Mouse (Mus musculus) layer of hippocampus, adult 9-10 months (tissue): ENCODE measurements around the gene Sema7a.

Experiments
- DNase-seq: peaks from one replicate; pipeline ENCODE4 v3.0.0; 2022; ENCODE audit warnings: low spot score

The Sema7a gene

GRCm38 (mm10) chr9:57939431-57940348 is at the start of gene Sema7a:
Sema7a (plus strand) TSS chr9:57940112.
- DNase-seq: no peak

DNA sequence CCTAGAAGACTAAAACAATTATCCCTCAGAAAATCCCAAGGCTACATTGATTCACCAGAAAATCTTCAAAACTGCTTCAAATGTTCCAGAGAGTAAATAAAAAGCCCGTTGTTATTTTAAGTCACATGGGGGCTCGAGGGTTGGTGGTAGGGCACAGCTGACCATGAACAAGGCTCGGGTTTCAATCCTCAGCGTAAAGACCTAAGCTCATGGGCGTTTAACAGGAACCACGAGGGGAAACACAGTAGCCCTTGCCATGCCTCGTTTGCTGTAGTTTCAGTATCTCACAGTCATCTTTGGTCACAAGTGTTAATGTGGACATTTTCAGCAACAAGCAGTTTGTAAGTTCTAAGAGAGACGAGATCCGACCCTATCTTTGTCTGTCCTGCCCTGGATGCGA is 39.4 kb upstream of the Sema7a start:
- DNase-seq: no peak

DNA sequence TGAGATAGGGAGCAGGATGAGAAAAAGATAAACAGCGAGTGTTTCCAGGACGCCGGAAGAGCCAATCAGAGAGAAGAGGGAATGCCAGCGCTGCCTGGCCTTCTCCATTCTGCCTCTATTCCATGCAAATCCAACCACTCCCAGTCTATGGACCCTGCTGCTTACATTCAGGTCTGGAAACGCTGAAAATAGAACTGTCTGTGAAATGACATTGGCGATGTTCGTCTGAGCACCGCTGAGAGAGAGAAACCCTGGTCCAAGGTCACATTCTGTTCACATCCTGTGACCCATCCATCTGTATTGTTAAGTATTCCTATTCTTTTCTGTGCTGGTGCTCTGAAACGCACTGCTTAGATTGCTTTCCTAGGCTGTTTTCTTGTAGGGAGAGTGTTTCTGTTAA is 38.7 kb upstream of the Sema7a start:
- no peak for DNase-seq

DNA sequence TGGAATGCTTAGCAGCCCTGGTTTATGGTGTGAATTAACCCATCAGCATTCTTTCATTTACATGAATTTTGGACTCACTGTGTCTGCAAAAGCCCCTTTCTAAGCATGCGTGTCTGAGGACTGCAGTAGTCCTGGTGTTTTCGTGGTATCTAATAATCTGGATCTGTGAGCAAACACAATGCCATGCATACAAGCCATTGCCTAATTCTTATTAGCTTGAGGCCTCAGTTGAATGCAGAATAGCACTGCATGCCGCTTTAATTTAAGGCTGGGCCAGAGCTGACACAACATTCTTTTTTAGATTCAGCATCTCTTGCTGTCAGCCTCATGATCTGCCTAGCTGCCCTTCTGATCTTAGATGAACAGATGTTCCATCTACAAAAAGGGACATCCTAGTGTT is 38.3 kb upstream of the Sema7a start:
- no peak for DNase-seq

DNA sequence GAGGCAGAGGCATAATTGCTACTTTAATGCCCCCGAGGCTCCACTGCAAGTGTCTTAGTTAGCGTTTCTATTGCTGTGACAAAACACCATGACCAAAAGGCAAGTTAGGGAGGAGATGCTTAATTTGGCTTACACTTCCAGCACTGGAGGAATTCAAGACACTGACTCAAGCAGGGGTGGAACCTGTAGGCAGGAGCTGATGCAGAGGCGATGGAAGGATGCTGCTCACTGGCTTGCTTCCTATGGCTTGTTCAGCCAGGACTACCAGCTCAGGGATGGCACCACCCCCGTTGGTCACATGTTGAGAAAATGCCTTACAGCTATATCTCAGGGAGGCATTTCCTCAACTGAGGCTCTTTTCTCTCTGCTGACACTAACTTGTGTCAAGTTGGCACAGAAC is 37.8 kb upstream of the Sema7a start:
- DNase-seq: no peak

DNA sequence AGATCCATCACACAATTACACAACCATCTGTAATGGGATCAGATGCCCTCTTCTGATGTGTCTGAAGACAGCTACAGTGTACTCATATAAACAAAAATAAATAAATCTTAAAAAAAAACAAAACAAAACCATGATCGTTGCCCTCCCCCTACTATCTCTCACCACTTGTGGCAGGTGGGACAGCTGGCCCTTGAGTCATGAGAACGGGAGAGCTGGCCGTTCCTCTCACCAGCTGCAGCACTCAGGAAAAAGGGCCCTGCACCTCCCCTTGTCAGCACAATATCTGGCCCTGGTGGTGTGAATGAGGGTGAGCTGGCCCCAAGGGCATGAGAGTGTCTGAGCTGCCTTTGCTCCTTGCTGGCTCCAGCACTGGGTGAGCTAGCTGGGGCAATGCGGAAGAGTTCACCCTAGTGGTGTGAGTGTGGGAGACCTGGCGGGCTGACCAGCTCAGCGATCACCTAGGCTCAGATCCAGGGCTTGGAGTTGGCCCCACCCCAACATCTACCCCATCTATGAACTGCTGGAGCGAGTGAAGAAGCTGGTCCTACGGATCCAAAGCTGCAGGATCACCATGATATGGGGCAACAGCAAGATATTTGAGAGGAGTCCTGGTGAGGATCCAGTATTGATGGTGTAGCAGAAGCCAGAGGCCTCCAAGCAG is 36.2 kb upstream of the Sema7a start:
- DNase-seq: no peak

DNA sequence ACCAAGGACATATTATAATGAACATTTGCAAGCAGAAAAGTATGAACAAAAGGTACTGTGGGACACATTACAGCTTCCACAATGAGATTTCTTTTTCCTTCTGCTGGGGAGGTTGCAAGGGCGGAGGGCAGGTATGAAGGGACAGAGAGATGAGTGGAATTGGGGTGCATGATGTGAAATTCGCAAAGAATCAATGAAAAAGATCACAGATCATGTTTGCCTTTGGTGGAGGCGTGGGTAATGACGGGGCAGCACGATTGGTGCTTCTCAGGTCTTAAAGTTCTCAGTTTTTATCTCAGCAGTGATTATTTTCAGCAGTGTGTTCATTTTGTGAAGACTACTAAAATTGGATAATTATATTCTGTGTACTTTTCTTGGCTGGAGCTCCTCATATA is 35.7 kb upstream of the Sema7a start:
- DNase-seq: no peak

DNA sequence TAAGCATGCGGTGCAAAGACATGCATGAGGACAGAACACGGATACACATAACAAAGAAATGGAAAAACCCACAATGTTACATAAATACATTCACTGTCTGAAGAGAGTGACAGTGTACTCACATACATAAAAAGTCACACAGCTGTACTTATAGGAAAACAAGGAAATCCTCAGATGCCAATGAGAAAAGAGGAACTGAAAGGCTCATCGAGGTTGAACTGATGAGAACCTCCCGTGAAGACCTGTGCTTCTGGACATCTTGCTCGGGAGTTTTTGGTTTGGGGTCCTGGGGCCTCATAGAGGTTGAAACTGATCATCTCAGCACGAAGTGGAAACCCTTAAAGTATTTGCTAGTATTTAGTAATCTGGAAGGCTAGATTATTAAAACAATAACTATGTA is 32.7 kb upstream of the Sema7a start:
- no peak for DNase-seq

DNA sequence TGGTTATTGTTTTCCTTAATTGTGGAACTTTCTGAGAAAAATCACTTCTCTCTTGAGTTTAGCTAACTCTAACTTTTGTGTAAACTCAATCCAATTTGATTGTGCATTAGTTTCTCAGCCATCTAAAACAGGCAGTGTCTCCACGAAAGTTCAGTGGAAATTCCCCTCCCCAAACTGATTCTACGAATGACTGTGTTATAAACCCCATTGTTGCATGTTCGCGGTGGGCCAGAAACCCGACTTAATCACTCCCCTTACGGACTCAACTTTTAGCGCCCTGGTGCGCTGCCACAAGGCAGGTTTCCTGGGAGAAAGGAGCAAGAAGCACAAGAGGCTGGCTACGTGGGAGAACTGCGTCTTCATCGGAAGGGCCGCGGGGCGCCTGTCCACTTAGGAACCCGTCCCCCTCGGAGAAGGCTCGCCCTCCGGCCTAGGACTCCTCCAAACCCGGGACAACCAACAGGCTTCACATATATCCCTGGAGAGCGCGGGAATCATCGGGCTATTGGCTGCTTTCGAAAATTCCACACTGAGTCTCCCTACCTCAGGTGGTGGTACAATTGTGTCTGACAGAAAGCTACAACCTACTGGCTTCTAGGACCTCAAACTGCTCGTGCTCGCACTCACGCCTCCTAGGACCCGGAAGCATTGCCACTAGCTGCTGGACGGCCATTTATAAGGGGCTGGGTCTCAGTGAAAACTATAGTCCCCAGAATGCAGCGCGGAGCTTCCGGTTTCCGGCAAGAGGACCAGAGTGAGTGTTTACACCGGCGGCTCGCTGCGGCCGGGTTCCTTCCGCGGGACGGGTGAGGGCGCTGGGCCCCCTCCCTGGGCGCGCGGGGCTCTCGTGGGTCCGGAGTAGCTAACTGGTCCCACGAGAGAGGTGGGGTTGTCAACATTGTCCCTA is 29.4 kb upstream of the Sema7a start, which contains the start of gene Ubl7:
Ubl7 (plus strand) TSS at position 726 of the 907 bp plus-strand sequence.
- DNase-seq: peak; percentile 69

DNA sequence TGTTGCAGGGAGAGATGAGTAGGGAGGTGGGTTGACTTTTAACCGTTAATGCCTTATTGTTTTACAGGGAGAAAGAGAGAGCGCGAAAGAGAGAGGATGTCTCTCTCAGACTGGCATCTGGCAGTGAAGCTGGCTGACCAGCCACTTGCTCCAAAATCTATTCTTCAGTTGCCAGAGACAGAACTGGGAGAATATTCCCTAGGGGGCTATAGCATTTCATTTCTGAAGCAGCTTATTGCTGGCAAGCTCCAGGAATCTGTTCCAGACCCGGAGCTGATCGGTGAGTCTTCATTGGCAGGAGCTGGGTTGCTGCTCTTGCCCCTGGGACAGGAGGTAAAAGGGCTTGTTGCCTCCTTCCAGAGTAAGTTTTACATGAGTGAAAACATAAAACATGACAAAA is 27.3 kb upstream of the Sema7a start:
- DNase-seq: no peak

DNA sequence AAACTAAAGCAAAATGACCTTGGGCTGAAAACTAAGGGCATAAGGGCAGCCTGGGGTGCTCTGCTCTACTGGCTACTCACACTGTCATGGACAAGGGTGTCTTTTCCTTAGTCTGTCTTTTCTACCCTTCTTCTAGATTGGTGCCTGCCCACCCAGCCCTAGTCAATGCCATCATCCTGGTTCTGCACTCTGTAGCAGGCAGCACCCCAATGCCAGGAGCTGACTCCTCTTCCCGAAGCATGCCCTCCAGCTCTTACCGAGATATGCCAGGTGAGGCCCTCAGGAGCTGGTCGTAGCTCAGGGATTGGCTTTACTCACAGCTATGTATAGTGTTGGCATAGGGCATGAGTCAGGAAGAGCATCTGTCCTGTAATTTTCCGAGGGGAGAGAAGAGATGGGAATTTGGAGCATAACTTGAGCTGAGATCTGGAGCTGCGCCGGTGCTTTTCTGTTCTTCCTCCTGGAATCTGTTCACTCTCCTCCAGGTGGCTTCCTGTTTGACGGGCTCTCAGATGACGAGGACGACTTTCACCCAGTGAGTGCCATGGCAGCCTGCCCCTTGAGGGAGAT is 18.3 kb upstream of the Sema7a start:
- no peak for DNase-seq

DNA sequence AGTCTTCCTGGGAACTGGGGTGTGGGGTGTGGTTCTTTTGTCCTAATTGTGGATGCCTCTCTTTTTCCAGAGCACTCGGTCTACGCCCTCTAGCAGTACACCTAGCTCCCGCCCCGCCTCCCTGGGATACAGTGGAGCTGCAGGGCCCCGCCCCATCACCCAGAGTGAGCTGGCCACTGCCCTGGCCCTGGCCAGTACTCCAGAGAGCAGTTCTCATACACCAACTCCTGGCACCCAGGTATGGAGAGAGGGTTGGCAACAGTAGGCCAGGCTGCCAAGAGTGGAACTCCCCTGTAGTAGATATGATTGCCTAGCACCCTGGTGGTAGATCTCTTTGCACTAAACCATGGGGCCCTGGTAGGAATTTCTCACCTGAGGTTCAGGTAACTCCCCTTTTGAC is 17.5 kb upstream of the Sema7a start:
- DNase-seq: no peak

- no peak for DNase-seq
Observed at GRCm38 (mm10) chr9:57923046-57923445, 16.9 kb upstream of the Sema7a start.

DNA sequence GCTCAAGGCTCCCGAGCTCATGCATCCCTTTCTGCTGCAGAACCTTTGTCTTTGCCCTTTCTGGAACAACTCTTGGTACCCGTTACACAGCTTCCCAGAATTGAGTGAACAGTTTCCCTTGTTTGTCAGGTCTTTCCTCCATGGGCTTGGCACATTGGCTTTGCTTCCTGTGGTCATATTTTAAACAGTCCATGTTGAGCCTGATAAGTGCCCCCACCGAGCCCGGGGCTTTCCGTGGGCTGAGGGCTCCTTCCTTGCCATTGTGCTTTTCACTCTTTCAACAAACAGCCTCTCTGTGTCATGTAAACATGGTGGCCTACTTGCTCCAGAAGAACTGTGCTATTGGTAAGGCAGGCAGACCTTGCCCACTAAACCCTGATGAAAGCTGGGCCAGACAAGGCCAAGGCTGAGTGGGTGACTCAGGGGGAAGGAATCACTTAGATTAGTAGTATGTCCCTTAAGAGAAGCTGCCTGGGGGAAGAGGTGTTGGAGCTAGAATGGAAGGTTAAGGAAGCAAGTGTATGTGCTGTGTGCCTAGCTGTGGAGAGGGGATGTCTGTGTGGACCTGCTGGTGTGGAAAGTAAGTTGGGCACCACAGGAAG is 8.6 kb upstream of the Sema7a start:
- no peak for DNase-seq

DNA sequence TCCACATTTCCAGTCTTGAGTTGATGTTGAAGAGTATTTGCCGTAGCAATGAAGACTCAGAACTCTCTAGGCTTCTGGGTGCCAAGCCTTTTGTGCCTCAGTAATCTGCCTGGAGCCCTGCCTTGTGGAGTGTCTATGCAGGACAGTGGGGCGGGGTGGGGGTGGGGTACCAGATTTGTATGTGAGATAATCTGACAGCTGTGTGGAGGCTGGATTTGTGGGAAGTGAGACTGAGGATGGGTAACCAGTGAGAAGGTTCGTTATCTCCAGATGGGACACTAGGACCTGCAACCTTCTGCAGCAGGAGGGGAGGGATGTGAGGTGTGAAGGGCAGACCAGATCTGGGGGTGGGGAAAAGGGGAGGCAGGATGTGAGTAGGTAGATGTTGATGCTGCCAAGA is 7.7 kb upstream of the Sema7a start:
- no peak for DNase-seq

DNA sequence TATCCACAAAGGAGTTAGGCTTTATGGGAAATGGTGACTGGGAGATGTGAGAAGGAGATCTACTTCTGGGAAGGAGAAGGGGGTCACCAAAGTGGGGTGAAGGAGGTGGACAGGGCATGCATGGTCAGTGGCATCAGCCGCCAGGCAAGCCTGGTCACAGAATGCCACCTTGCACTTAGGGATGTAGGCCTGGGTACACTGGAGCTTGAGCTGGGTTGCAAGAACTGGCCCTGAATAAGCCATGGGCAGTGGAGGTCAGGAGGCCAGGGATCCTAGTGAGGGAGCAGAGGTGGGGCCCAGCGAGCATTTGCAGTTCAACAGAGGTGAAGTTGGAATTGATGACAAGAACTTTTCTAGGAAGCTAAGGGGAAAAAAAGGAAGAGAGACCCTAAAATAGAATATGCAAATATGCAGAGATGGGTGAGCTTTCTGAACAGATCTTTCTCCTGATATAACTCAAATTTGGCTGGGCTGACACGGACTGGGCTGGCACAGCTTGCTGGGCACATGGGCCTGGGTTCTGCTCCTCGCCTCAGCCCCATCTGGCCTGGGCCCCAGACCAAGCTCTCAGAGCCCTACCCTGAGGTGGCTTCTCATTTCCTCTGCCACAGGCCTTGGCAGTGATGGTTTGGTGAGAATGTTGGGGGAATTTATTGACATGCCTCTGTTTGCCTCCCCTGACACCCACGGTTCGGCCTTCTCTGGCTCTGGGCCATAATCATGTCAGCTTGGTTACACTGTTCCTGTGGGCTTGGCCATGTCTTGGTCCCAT is 6.9 kb upstream of the Sema7a start:
- DNase-seq: no peak

DNA sequence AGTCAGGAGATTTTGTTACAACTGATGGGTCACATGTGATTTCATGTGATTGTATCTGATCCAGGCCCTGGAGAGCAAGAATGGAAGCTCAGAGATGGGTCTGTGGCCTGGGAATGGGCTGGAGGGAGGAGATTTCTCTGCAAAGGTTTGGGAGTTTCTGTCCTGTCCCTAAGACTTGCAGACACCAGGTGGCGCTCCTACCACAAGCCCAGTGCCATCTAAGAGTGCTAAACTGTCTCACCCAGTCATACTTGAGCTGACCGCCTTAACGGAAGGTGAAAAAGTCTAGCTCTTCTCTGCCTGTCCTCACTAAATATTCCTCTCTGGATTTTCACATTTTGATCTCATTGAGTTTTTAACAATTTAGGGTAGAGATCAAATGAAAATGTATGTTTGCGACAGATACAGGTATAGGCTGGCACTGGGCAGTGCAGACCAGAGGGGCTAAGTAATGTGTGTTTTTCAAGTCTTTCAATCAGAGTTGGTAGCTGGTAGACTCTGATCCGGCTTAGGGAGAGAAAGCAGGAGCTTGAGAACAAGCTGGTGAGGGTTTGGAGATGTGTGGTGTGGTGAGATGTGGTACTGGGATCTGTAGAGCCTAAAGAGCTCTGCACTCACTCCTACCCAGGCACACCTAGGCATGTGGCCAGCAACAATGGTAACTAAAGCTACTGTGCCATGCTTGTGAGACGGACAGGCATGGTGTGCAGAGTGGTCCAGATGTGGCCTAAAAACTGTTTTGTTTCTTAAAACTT is 4.1 kb upstream of the Sema7a start:
- DNase-seq: peak; percentile 81

DNA sequence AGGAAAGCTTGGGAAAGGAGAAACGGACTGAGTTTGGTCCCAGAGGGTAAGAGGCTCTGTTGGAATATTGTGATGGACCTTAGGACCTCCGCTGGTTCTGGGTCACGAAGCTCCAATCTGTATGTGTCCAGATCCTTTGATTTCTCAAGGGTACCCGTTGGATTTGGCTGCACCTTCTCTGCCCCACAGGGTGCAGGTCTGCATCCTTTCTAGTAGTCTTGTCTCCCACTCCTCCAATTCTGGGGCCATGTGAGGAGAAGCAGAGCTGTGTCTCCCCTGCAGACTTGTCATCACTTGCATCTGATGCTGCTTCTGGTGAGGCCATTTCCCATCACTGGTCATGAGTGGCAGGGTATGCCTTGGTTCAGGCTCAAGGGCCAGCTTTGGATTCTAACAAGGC is 2.7 kb upstream of the Sema7a start:
- DNase-seq: no peak

DNA sequence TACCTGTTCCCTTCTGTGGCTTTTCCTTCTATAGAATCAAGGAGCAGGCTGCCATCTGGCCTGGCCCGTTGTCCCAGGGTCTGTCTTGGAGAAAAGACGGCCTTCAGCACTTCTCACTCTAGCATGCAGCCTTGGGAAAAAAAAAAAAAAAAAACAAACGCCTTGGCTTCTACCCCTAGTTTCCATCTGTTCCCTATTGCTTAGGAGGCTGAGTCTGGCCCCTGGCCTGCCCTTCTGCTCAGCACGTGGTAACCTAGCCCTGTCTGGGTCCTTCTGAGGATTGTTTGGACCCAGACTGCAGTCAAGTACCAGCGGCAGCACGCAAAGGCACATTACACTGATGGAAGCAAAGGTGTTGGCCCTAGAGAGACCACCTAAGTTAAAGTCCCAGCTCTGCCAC is 2.3 kb upstream of the Sema7a start:
- DNase-seq: no peak
